Mouse (Mus musculus): ENCODE data around the gene Slc44a4. TPM values are rescaled to one million over a fixed set of nuclear protein-coding genes. Genes with fewer than 3 reads are reported as not detected.
"Not testable (repeated sequence)": the region's sequence is repeated elsewhere in the genome, so short reads cannot be mapped to it uniquely, and the experiment has no call there.

The Slc44a4 gene
- total RNA-seq, 1 experiment from 2014 or later = not detected

GRCm38 (mm10) chr17:34931061-34931734, 16.9 kb downstream of the Slc44a4 start, which contains the start of gene Neu1:
Gene Neu1 (plus strand): TSS chr17:34931253.
- ATAC-seq (replicated peaks in 1 of 2; ENCODE audit: insufficient read depth in 1 of 2, low FRiP score in 2 of 2, low TSS enrichment in 1 of 2, low read depth in 1 of 2, poor library complexity in 2 of 2, severe bottlenecking in 2 of 2) = peak; percentile 89 to 98

GRCm38 (mm10) chr17:34931735-34932098, 17.5 kb downstream of the Slc44a4 start:
- no peak for ATAC-seq (replicated peaks in 1 of 2; ENCODE audit: insufficient read depth in 1 of 2, low FRiP score in 2 of 2, low TSS enrichment in 1 of 2, low read depth in 1 of 2, poor library complexity in 2 of 2, severe bottlenecking in 2 of 2)

GRCm38 (mm10) chr17:34932287-34932686, 18.0 kb downstream of the Slc44a4 start:
- ATAC-seq (replicated peaks in 1 of 2; ENCODE audit: insufficient read depth in 1 of 2, low FRiP score in 2 of 2, low TSS enrichment in 1 of 2, low read depth in 1 of 2, poor library complexity in 2 of 2, severe bottlenecking in 2 of 2) = no peak

- no peak for ATAC-seq (replicated peaks in 1 of 2; ENCODE audit: insufficient read depth in 1 of 2, low FRiP score in 2 of 2, low TSS enrichment in 1 of 2, low read depth in 1 of 2, poor library complexity in 2 of 2, severe bottlenecking in 2 of 2)
Measured at GRCm38 (mm10) chr17:34934031-34934430, 19.8 kb downstream of the Slc44a4 start.

GRCm38 (mm10) chr17:34934830-34935229, 20.6 kb downstream of the Slc44a4 start:
- peak in 1 of 2 experiments; percentile 12; a peak in 1 of 4 replicates for ATAC-seq (replicated peaks in 1 of 2; ENCODE audit: insufficient read depth in 1 of 2, low FRiP score in 2 of 2, low TSS enrichment in 1 of 2, low read depth in 1 of 2, poor library complexity in 2 of 2, severe bottlenecking in 2 of 2)

GRCm38 (mm10) chr17:34937960-34938505, 23.8 kb downstream of the Slc44a4 start:
- ATAC-seq (replicated peaks in 1 of 2; ENCODE audit: insufficient read depth in 1 of 2, low FRiP score in 2 of 2, low TSS enrichment in 1 of 2, low read depth in 1 of 2, poor library complexity in 2 of 2, severe bottlenecking in 2 of 2) = peak in 1 of 2 experiments; percentile 54; a peak in 1 of 4 replicates

GRCm38 (mm10) chr17:34941344-34942041, 27.2 kb downstream of the Slc44a4 start:
- ATAC-seq (replicated peaks in 1 of 2; ENCODE audit: insufficient read depth in 1 of 2, low FRiP score in 2 of 2, low TSS enrichment in 1 of 2, low read depth in 1 of 2, poor library complexity in 2 of 2, severe bottlenecking in 2 of 2) = 0 out of 4 replicates have a peak, but pooled peaks of 1 of the 2 experiments have one; percentile 11

- no peak for ATAC-seq (replicated peaks in 1 of 2; ENCODE audit: insufficient read depth in 1 of 2, low FRiP score in 2 of 2, low TSS enrichment in 1 of 2, low read depth in 1 of 2, poor library complexity in 2 of 2, severe bottlenecking in 2 of 2)
Measured at GRCm38 (mm10) chr17:34943128-34943815, 29.0 kb downstream of the Slc44a4 start.

- no peak for ATAC-seq (replicated peaks in 1 of 2; ENCODE audit: insufficient read depth in 1 of 2, low FRiP score in 2 of 2, low TSS enrichment in 1 of 2, low read depth in 1 of 2, poor library complexity in 2 of 2, severe bottlenecking in 2 of 2)
Measured at GRCm38 (mm10) chr17:34944362-34944761, 30.1 kb downstream of the Slc44a4 start.

- no peak for ATAC-seq (replicated peaks in 1 of 2; ENCODE audit: insufficient read depth in 1 of 2, low FRiP score in 2 of 2, low TSS enrichment in 1 of 2, low read depth in 1 of 2, poor library complexity in 2 of 2, severe bottlenecking in 2 of 2)
Measured at GRCm38 (mm10) chr17:34946486-34947140, 32.3 kb downstream of the Slc44a4 start.

GRCm38 (mm10) chr17:34947606-34948005, 33.3 kb downstream of the Slc44a4 start:
- ATAC-seq (replicated peaks in 1 of 2; ENCODE audit: insufficient read depth in 1 of 2, low FRiP score in 2 of 2, low TSS enrichment in 1 of 2, low read depth in 1 of 2, poor library complexity in 2 of 2, severe bottlenecking in 2 of 2) = no peak

GRCm38 (mm10) chr17:34948721-34949552, 34.7 kb downstream of the Slc44a4 start:
- not testable (repeated sequence) for ATAC-seq (replicated peaks in 1 of 2; ENCODE audit: insufficient read depth in 1 of 2, low FRiP score in 2 of 2, low TSS enrichment in 1 of 2, low read depth in 1 of 2, poor library complexity in 2 of 2, severe bottlenecking in 2 of 2)

GRCm38 (mm10) chr17:34949553-34949969, 35.3 kb downstream of the Slc44a4 start:
- no peak for ATAC-seq (replicated peaks in 1 of 2; ENCODE audit: insufficient read depth in 1 of 2, low FRiP score in 2 of 2, low TSS enrichment in 1 of 2, low read depth in 1 of 2, poor library complexity in 2 of 2, severe bottlenecking in 2 of 2)

- ATAC-seq (replicated peaks in 1 of 2; ENCODE audit: insufficient read depth in 1 of 2, low FRiP score in 2 of 2, low TSS enrichment in 1 of 2, low read depth in 1 of 2, poor library complexity in 2 of 2, severe bottlenecking in 2 of 2) = no peak
Measured at GRCm38 (mm10) chr17:34950514-34951455, 36.5 kb downstream of the Slc44a4 start.

- peak in 1 of 2 experiments; percentile 4; a peak in 1 of 4 replicates for ATAC-seq (replicated peaks in 1 of 2; ENCODE audit: insufficient read depth in 1 of 2, low FRiP score in 2 of 2, low TSS enrichment in 1 of 2, low read depth in 1 of 2, poor library complexity in 2 of 2, severe bottlenecking in 2 of 2)
Measured at GRCm38 (mm10) chr17:34951636-34952377, 37.5 kb downstream of the Slc44a4 start.

All from hematopoietic stem cell, adult 5-6 weeks (primary cell).